Comparison of ENCODE assay signal across 13 mouse cellular contexts in genomic region chr6:108240754-108241153, GRCm38 (mm10). TPM values are rescaled to one million over a fixed set of nuclear protein-coding genes. Genes with fewer than 3 reads are reported as not detected.
DNase-seq lines count a peak whose midpoint lies in the region; ATAC-seq and TF ChIP-seq lines count a peak whose summit lies in the region.
"Had no signal": no experiment of that assay in that cellular context is flagged by ENCODE, and none has a peak within 500 bp of the region (broad histone marks: within the 10 kb centered on the region; RNA-seq: fewer than 3 reads in every experiment).

No protein-coding gene starts in this region.

- H3K27me3 ChIP-seq in hindbrain, embryonic 14.5 days (ENCODE audit: control insufficient read depth, insufficient read depth, low read length): no peaks in the 10 kb centered on the region
- no peaks in the 10 kb centered on the region for H3K27me3 ChIP-seq in hindbrain, embryonic 16.5 days (replicated peaks; ENCODE audit: control insufficient read depth, insufficient read depth, low read length)
- H3K27me3 ChIP-seq in midbrain, postnatal 0 days (ENCODE audit: insufficient read depth, low read length): no peaks in the 10 kb centered on the region
- no peaks in the 10 kb centered on the region for H3K27me3 ChIP-seq in midbrain, embryonic 16.5 days (ENCODE audit: control insufficient read depth, insufficient read depth, low read depth, low read length)
- H3K27me3 ChIP-seq in stomach, postnatal 0 days (ENCODE audit: control insufficient read depth, insufficient read depth, low read length): no peaks in the 10 kb centered on the region
- H3K27me3 ChIP-seq in intestine, embryonic 15.5 days (replicated peaks): no peaks in the 10 kb centered on the region
- H3K27me3 ChIP-seq: heart, embryonic 15.5 days had no signal

- no peak for DNase-seq in hindbrain, embryonic 14.5 days (ENCODE audit: low spot score)
- peak; percentile 33 for DNase-seq in midbrain, postnatal 0 days (ENCODE audit: low spot score)
- peak; percentile 68 for DNase-seq in brain, embryonic 14.5 days (ENCODE audit: low read depth)
- DNase-seq in stomach, postnatal 0 days (ENCODE audit: low spot score): no peak
- no peak for DNase-seq in natural killer cell, adult 2 months (ENCODE audit: low spot score in 2 of 2)
- DNase-seq: gastrocnemius, postnatal 36 days; liver, postnatal 0 days; thymus, postnatal 25 days had no signal

- TF ChIP-seq EP300 in stomach, postnatal 0 days (optimal IDR thresholded peaks at IDR 0.05): no peak

- no peak for TF ChIP-seq POLR2A in brain, embryonic 14.5 days (IDR thresholded peaks at IDR 0.05; ENCODE audit: borderline replicate concordance, extremely low read depth, insufficient read depth, insufficient read length, poor library complexity, severe bottlenecking)

- no peak for ATAC-seq in hindbrain, embryonic 14.5 days (ENCODE audit: low FRiP score)
- no peak for ATAC-seq in hindbrain, embryonic 16.5 days
- ATAC-seq in midbrain, postnatal 0 days (ENCODE audit: low FRiP score): no peak
- ATAC-seq in midbrain, embryonic 16.5 days: no peak
- peak; percentile 40; the same call in 1 of the 2 replicates for ATAC-seq in stomach, postnatal 0 days (ENCODE audit: low FRiP score, low TSS enrichment)
- no peak for ATAC-seq in intestine, embryonic 15.5 days
- ATAC-seq: liver, postnatal 0 days had no signal

- no peaks in the 10 kb centered on the region for H3K36me3 ChIP-seq in hindbrain, embryonic 14.5 days (replicated peaks; ENCODE audit: control insufficient read depth, insufficient read depth)
- H3K36me3 ChIP-seq in hindbrain, embryonic 16.5 days (ENCODE audit: control insufficient read depth, insufficient read depth, low read length): no peaks in the 10 kb centered on the region
- no peaks in the 10 kb centered on the region for H3K36me3 ChIP-seq in midbrain, postnatal 0 days (ENCODE audit: insufficient read depth, low read length)
- H3K36me3 ChIP-seq in midbrain, embryonic 16.5 days (ENCODE audit: control insufficient read depth, insufficient read depth, low read length): no peaks in the 10 kb centered on the region
- H3K36me3 ChIP-seq in stomach, postnatal 0 days (ENCODE audit: control insufficient read depth, insufficient read depth, low read length): no peaks in the 10 kb centered on the region
- H3K36me3 ChIP-seq in intestine, embryonic 15.5 days: no peaks in the 10 kb centered on the region
- H3K36me3 ChIP-seq: heart, embryonic 15.5 days had no signal

- TF ChIP-seq CTCF in midbrain, postnatal 0 days (IDR thresholded peaks at IDR 0.05): no peak
- TF ChIP-seq CTCF in brain, embryonic 14.5 days (IDR thresholded peaks at IDR 0.05; ENCODE audit: borderline replicate concordance, extremely low read depth, insufficient read depth, insufficient read length): no peak
- no peak for TF ChIP-seq CTCF in stomach, postnatal 0 days (IDR thresholded peaks at IDR 0.05; ENCODE audit: low read depth)

- no peaks in the 10 kb centered on the region for H3K9me3 ChIP-seq in hindbrain, embryonic 14.5 days (ENCODE audit: control insufficient read depth, low read length)
- H3K9me3 ChIP-seq in hindbrain, embryonic 16.5 days (ENCODE audit: control insufficient read depth, low read length): no peaks in the 10 kb centered on the region
- H3K9me3 ChIP-seq in midbrain, postnatal 0 days (ENCODE audit: low read length): no peaks in the 10 kb centered on the region
- H3K9me3 ChIP-seq in midbrain, embryonic 16.5 days (replicated peaks; ENCODE audit: control insufficient read depth, low read length, poor library complexity, severe bottlenecking): no peaks in the 10 kb centered on the region
- no peaks in the 10 kb centered on the region for H3K9me3 ChIP-seq in stomach, postnatal 0 days (ENCODE audit: control insufficient read depth, low read length)
- no peaks in the 10 kb centered on the region for H3K9me3 ChIP-seq in intestine, embryonic 15.5 days
- H3K9me3 ChIP-seq: forebrain, embryonic 10.5 days; heart, embryonic 15.5 days had no signal

- no peak overlapping the region for H3K9ac ChIP-seq in hindbrain, embryonic 14.5 days
- H3K9ac ChIP-seq in hindbrain, embryonic 16.5 days (ENCODE audit: low read depth, low read length): no peak overlapping the region
- H3K9ac ChIP-seq in midbrain, postnatal 0 days (replicated peaks; ENCODE audit: low read length, poor library complexity, severe bottlenecking): no peak overlapping the region
- no peak overlapping the region for H3K9ac ChIP-seq in midbrain, embryonic 16.5 days (ENCODE audit: low read depth, low read length)
- no peak overlapping the region for H3K9ac ChIP-seq in stomach, postnatal 0 days (ENCODE audit: low read length)
- H3K9ac ChIP-seq in intestine, embryonic 15.5 days: no peak overlapping the region
- H3K9ac ChIP-seq: heart, embryonic 15.5 days; liver, postnatal 0 days had no signal

- peak overlapping the region; percentile 33 for H3K27ac ChIP-seq in hindbrain, embryonic 14.5 days
- no peak overlapping the region for H3K27ac ChIP-seq in hindbrain, embryonic 16.5 days (ENCODE audit: low read depth, low read length)
- H3K27ac ChIP-seq in midbrain, postnatal 0 days (ENCODE audit: low read depth, low read length): no peak overlapping the region
- no peak overlapping the region for H3K27ac ChIP-seq in midbrain, embryonic 16.5 days (ENCODE audit: low read length)
- H3K27ac ChIP-seq in stomach, postnatal 0 days (replicated peaks): no peak overlapping the region
- H3K27ac ChIP-seq in intestine, embryonic 15.5 days: no peak overlapping the region
- H3K27ac ChIP-seq: forebrain, embryonic 10.5 days; heart, embryonic 15.5 days had no signal

- H3K4me3 ChIP-seq in hindbrain, embryonic 14.5 days (replicated peaks; ENCODE audit: low read length): no peak overlapping the region
- H3K4me3 ChIP-seq in hindbrain, embryonic 16.5 days (ENCODE audit: low read length): no peak overlapping the region
- H3K4me3 ChIP-seq in midbrain, postnatal 0 days (ENCODE audit: low read depth, low read length): no peak overlapping the region
- H3K4me3 ChIP-seq in midbrain, embryonic 16.5 days (ENCODE audit: low read depth, low read length): no peak overlapping the region
- H3K4me3 ChIP-seq in stomach, postnatal 0 days (ENCODE audit: low read depth, low read length): no peak overlapping the region
- no peak overlapping the region for H3K4me3 ChIP-seq in intestine, embryonic 15.5 days (replicated peaks)
- H3K4me3 ChIP-seq: forebrain, embryonic 10.5 days; heart, embryonic 15.5 days had no signal

- H3K4me1 ChIP-seq in hindbrain, embryonic 14.5 days (replicated peaks; ENCODE audit: control insufficient read depth, insufficient read depth, low read length): 0 out of 2 replicates have a peak, but pooled peaks cover 2% of the 10 kb centered on the region
- peaks cover 5% of the 10 kb centered on the region; the same call in 1 of the 2 replicates for H3K4me1 ChIP-seq in hindbrain, embryonic 16.5 days (ENCODE audit: control insufficient read depth, insufficient read depth, low read depth, low read length)
- no peaks in the 10 kb centered on the region; the same call in 1 of the 2 replicates for H3K4me1 ChIP-seq in midbrain, postnatal 0 days (ENCODE audit: insufficient read depth, low read length)
- peaks cover 17% of the 10 kb centered on the region; the same call in 1 of the 2 replicates for H3K4me1 ChIP-seq in midbrain, embryonic 16.5 days (ENCODE audit: control insufficient read depth, insufficient read depth, low read length)
- 0 out of 2 replicates have a peak, but pooled peaks cover 2% of the 10 kb centered on the region for H3K4me1 ChIP-seq in stomach, postnatal 0 days (replicated peaks; ENCODE audit: control insufficient read depth, insufficient read depth)
- H3K4me1 ChIP-seq in intestine, embryonic 15.5 days (replicated peaks): peaks cover 6% of the 10 kb centered on the region

- WGBS in hindbrain, embryonic 14.5 days: 59% methylated on average over 5 of the region's 5 CpGs
- 49% methylated on average over 5 of the region's 5 CpGs for WGBS in hindbrain, embryonic 16.5 days
- WGBS in midbrain, postnatal 0 days: 70% methylated on average over 5 of the region's 5 CpGs
- 68% methylated on average over 5 of the region's 5 CpGs for WGBS in midbrain, embryonic 16.5 days
- 47% methylated on average over 5 of the region's 5 CpGs for WGBS in stomach, postnatal 0 days
- WGBS in intestine, embryonic 15.5 days: 58% methylated on average over 5 of the region's 5 CpGs

- H3K4me2 ChIP-seq in hindbrain, embryonic 14.5 days (replicated peaks): no peak overlapping the region
- H3K4me2 ChIP-seq in hindbrain, embryonic 16.5 days (ENCODE audit: low read length): no peak overlapping the region
- H3K4me2 ChIP-seq in midbrain, postnatal 0 days (ENCODE audit: low read depth, low read length, poor library complexity, severe bottlenecking): no peak overlapping the region
- H3K4me2 ChIP-seq in midbrain, embryonic 16.5 days (ENCODE audit: low read length): no peak overlapping the region
- no peak overlapping the region for H3K4me2 ChIP-seq in stomach, postnatal 0 days (replicated peaks; ENCODE audit: low read depth)
- H3K4me2 ChIP-seq in intestine, embryonic 15.5 days (replicated peaks): no peak overlapping the region
- H3K4me2 ChIP-seq: heart, embryonic 15.5 days had no signal

RNA-seq across cellular contexts. Expression of gene Itpr1, which starts 27.9 kb away (rescaled TPM):
- 6.5 TPM in 2 replicates for polyA plus RNA-seq in hindbrain, embryonic 14.5 days (2014; fragmentation: Nextera tagmentation; extraction: Ambion mirVana)
- polyA plus RNA-seq in hindbrain, embryonic 16.5 days (2015; fragmentation: Nextera tagmentation; extraction: Ambion mirVana): 5.4 and 5.6 TPM in 2 replicates
- 16.7 and 23.2 TPM in 2 replicates for total RNA-seq in midbrain, postnatal 0 days (2014; rRNA removed)
- polyA plus RNA-seq in midbrain, postnatal 0 days (2015; fragmentation: Nextera tagmentation; extraction: Ambion mirVana): 2.4 and 3.3 TPM in 2 replicates
- polyA plus RNA-seq in midbrain, embryonic 16.5 days (2015; fragmentation: Nextera tagmentation; extraction: Ambion mirVana): 4.2 and 4.5 TPM in 2 replicates
- polyA plus RNA-seq in brain, embryonic 14.5 days (2012; rRNA removed): 7.5 and 9.9 TPM in 2 replicates
- 3.9 and 4.0 TPM in 2 replicates for polyA plus RNA-seq in stomach, postnatal 0 days (2015; fragmentation: Nextera tagmentation; extraction: Ambion mirVana)
- 8.4 and 9.0 TPM in 2 replicates for polyA plus RNA-seq in intestine, embryonic 15.5 days (2015; fragmentation: Nextera tagmentation; extraction: Ambion mirVana)

RNA-seq across cellular contexts. Expression of gene Sumf1, which starts 55.4 kb away (rescaled TPM):
- 12.0 and 13.5 TPM in 2 replicates for polyA plus RNA-seq in hindbrain, embryonic 14.5 days (2014; fragmentation: Nextera tagmentation; extraction: Ambion mirVana)
- 12.7 and 13.8 TPM in 2 replicates for polyA plus RNA-seq in hindbrain, embryonic 16.5 days (2015; fragmentation: Nextera tagmentation; extraction: Ambion mirVana)
- total RNA-seq in midbrain, postnatal 0 days (2014; rRNA removed): 18.1 and 23.0 TPM in 2 replicates
- polyA plus RNA-seq in midbrain, postnatal 0 days (2015; fragmentation: Nextera tagmentation; extraction: Ambion mirVana): 12.3 and 13.7 TPM in 2 replicates
- 10.7 and 11.2 TPM in 2 replicates for polyA plus RNA-seq in midbrain, embryonic 16.5 days (2015; fragmentation: Nextera tagmentation; extraction: Ambion mirVana)
- polyA plus RNA-seq in brain, embryonic 14.5 days (2012; rRNA removed): 7.5 and 9.8 TPM in 2 replicates
- polyA plus RNA-seq in stomach, postnatal 0 days (2015; fragmentation: Nextera tagmentation; extraction: Ambion mirVana): 20.0 and 20.5 TPM in 2 replicates
- 22.0 and 22.3 TPM in 2 replicates for polyA plus RNA-seq in intestine, embryonic 15.5 days (2015; fragmentation: Nextera tagmentation; extraction: Ambion mirVana)

Comparison
In these comparisons a context has a peak if more than half of its experiments do, and no peak if none do; other contexts are left out.
1. DNase-seq: peak in midbrain, postnatal 0 days (single experiment) and brain, embryonic 14.5 days (single experiment); none in hindbrain, embryonic 14.5 days (single experiment), stomach, postnatal 0 days (single experiment) and natural killer cell, adult 2 months (0 of 2).